Mouse (Mus musculus) CH12.LX (cell line): ENCODE results near the gene Nrf1. TPM values are rescaled to one million over a fixed set of nuclear protein-coding genes. Genes with fewer than 3 reads are reported as not detected.

ENCODE experiments used
- DNase-seq: peaks from one replicate; pipeline ENCODE4 v3.0.0-alpha.2; 2013; ENCODE audit errors: extremely low read depth
- H3K27ac ChIP-seq: 2 replicates; pipeline ENCODE4 v1.5.1; 2012; ENCODE audit warnings: low read depth, mild to moderate bottlenecking, control low read depth, moderate library complexity; ENCODE audit not compliant: insufficient read depth
- H3K27me3 ChIP-seq: replicated peaks from 2 replicates; pipeline ENCODE3; 2012; ENCODE audit warnings: inconsistent platforms
- H3K36me3 ChIP-seq, 2 experiments: replicated peaks in 1 of 2; 2 replicates each; pipeline versions ENCODE3 to v1.6.1; 2012; ENCODE audit warnings: inconsistent platforms in 1 of 2, low read length in 1 of 2, mild to moderate bottlenecking in 1 of 2, mixed read lengths in 1 of 2, moderate library complexity in 1 of 2; ENCODE audit not compliant: control insufficient read depth in 1 of 2, insufficient read depth in 1 of 2
- H3K4me1 ChIP-seq, 2 experiments: 2 replicates each; pipeline ENCODE4 v1.6.1; 2012; ENCODE audit warnings: inconsistent platforms in 1 of 2, moderate library complexity in 1 of 2; ENCODE audit not compliant: insufficient read depth in 2 of 2, control insufficient read depth in 1 of 2
- H3K4me2 ChIP-seq: 2 replicates; pipeline ENCODE4 v1.6.1; 2012; ENCODE audit warnings: low read depth, mild to moderate bottlenecking, control low read depth; ENCODE audit not compliant: poor library complexity, insufficient read depth, severe bottlenecking
- H3K4me3 ChIP-seq, 3 experiments: fragments of 150-350 bp in 1 of 3; sonication (generic) in 1 of 3; replicated peaks in 1 of 3; 2 replicates each; pipeline versions ENCODE3 to v1.5.1; 2011 to 2012; ENCODE audit warnings: low read depth in 2 of 3, low read length in 2 of 3, mild to moderate bottlenecking in 2 of 3, moderate library complexity in 2 of 3, control low read depth in 1 of 3, improper control_type of control experiment in 1 of 3, inconsistent platforms in 1 of 3, mixed read lengths in 1 of 3; ENCODE audit not compliant: poor library complexity in 1 of 3
- H3K79me2 ChIP-seq: replicated peaks from 2 replicates; pipeline ENCODE4 v1.6.1; 2012; ENCODE audit warnings: mild to moderate bottlenecking, moderate library complexity; ENCODE audit not compliant: control insufficient read depth, poor library complexity, insufficient read depth, severe bottlenecking; ENCODE audit errors: extremely low read depth
- H3K9ac ChIP-seq: 2 replicates; pipeline ENCODE4 v1.6.1; 2012; ENCODE audit warnings: low read depth, mild to moderate bottlenecking, control low read depth, moderate library complexity; ENCODE audit not compliant: insufficient read depth
- H3K9me3 ChIP-seq: replicated peaks from 2 replicates; pipeline ENCODE3; 2012; ENCODE audit warnings: low read length, inconsistent platforms, mixed read lengths
- BHLHE40 ChIP-seq: IDR thresholded peaks from 2 replicates; pipeline ENCODE4 v1.6.1; 2011; ENCODE audit warnings: mild to moderate bottlenecking, low read depth, low read length, improper control_type of control experiment
- CHD1 ChIP-seq: IDR thresholded peaks from 2 replicates; pipeline ENCODE4 v1.6.1; 2012; ENCODE audit warnings: low read depth, low read length, improper control_type of control experiment, inconsistent platforms
- CTCF ChIP-seq, 2 experiments: IDR thresholded peaks in 1 of 2; conservative IDR thresholded peaks in 1 of 2; 2 replicates each; pipeline ENCODE4 v1.5.1; 2011 to 2012; ENCODE audit warnings: low read depth in 2 of 2, low read length in 2 of 2, improper control_type of control experiment in 1 of 2, inconsistent platforms in 1 of 2, mild to moderate bottlenecking in 1 of 2, moderate library complexity in 1 of 2
- E2F4 ChIP-seq: IDR thresholded peaks from 2 replicates; pipeline ENCODE4 v1.6.1; 2011; ENCODE audit warnings: low read depth, low read length, improper control_type of control experiment; ENCODE audit not compliant: insufficient replicate concordance
- ELF1 ChIP-seq: IDR thresholded peaks from 2 replicates; pipeline ENCODE4 v1.6.1; 2014; ENCODE audit warnings: low read depth, mild to moderate bottlenecking, inconsistent platforms, low read length, improper control_type of control experiment
- EP300 ChIP-seq: IDR thresholded peaks from 2 replicates; pipeline ENCODE4 v1.6.1; 2011; ENCODE audit warnings: low read length, improper control_type of control experiment
- ETS1 ChIP-seq: conservative IDR thresholded peaks from 2 replicates; pipeline ENCODE4 v1.6.1; 2012; ENCODE audit warnings: low read depth, mild to moderate bottlenecking, inconsistent platforms, low read length, improper control_type of control experiment, moderate library complexity
- GABPA ChIP-seq: IDR thresholded peaks from 2 replicates; pipeline ENCODE4 v1.6.1; 2012; ENCODE audit warnings: low read depth, low read length, improper control_type of control experiment, inconsistent platforms; ENCODE audit not compliant: insufficient replicate concordance
- HCFC1 ChIP-seq: IDR thresholded peaks from 2 replicates; pipeline ENCODE4 v1.6.1; 2012; ENCODE audit warnings: low read depth, mild to moderate bottlenecking, inconsistent platforms, low read length, improper control_type of control experiment
- IRF4 ChIP-seq: IDR thresholded peaks from 2 replicates; pipeline ENCODE4 v1.6.1; 2014; ENCODE audit warnings: low read depth, mild to moderate bottlenecking, inconsistent platforms, low read length, improper control_type of control experiment
- KAT2A ChIP-seq: IDR thresholded peaks from 2 replicates; pipeline ENCODE4 v1.6.1; 2012; ENCODE audit warnings: low read length, improper control_type of control experiment, inconsistent platforms; ENCODE audit not compliant: insufficient replicate concordance
- MAFK ChIP-seq: IDR thresholded peaks from 2 replicates; pipeline ENCODE4 v1.6.1; 2011; ENCODE audit warnings: low read length, improper control_type of control experiment; ENCODE audit not compliant: insufficient replicate concordance
- MAZ ChIP-seq: IDR thresholded peaks from 2 replicates; pipeline ENCODE4 v1.6.1; 2012; ENCODE audit warnings: low read depth, mild to moderate bottlenecking, inconsistent platforms, low read length, improper control_type of control experiment, moderate library complexity
- MEF2A ChIP-seq: IDR thresholded peaks from 2 replicates; pipeline ENCODE4 v1.6.1; 2014; ENCODE audit warnings: low read depth, mild to moderate bottlenecking, inconsistent platforms, low read length, improper control_type of control experiment, borderline replicate concordance
- MXI1 ChIP-seq: IDR thresholded peaks from 2 replicates; pipeline ENCODE4 v1.6.1; 2011; ENCODE audit warnings: mild to moderate bottlenecking, low read depth, low read length, improper control_type of control experiment
- MYC ChIP-seq: IDR thresholded peaks from 2 replicates; pipeline ENCODE4 v1.6.1; 2011; ENCODE audit warnings: low read depth, mild to moderate bottlenecking, improper control_type of control experiment, low read length
- NELFE ChIP-seq: IDR thresholded peaks from 2 replicates; pipeline ENCODE4 v1.6.1; 2011; ENCODE audit warnings: low read depth, low read length, improper control_type of control experiment
- NRF1 ChIP-seq: IDR thresholded peaks from 2 replicates; pipeline ENCODE4 v1.6.1; 2014; ENCODE audit warnings: low read depth, mild to moderate bottlenecking, inconsistent platforms, low read length, improper control_type of control experiment, moderate library complexity
- POLR2A ChIP-seq: IDR thresholded peaks from 2 replicates; pipeline ENCODE4 v1.6.1; 2011; ENCODE audit warnings: low read depth, mild to moderate bottlenecking, improper control_type of control experiment, low read length
- POLR2AphosphoS2 ChIP-seq: IDR thresholded peaks from 2 replicates; pipeline ENCODE4 v1.6.1; 2011; ENCODE audit warnings: low read depth, low read length, improper control_type of control experiment
- RAD21 ChIP-seq: IDR thresholded peaks from 2 replicates; pipeline ENCODE4 v1.6.1; 2011; ENCODE audit warnings: low read depth, mild to moderate bottlenecking, low read length, improper control_type of control experiment, moderate library complexity
- RCOR1 ChIP-seq: conservative IDR thresholded peaks from 2 replicates; pipeline ENCODE4 v1.6.1; 2012; ENCODE audit warnings: low read depth, mild to moderate bottlenecking, inconsistent platforms, low read length, improper control_type of control experiment
- SIN3A ChIP-seq: IDR thresholded peaks from 2 replicates; pipeline ENCODE4 v1.6.1; 2012; ENCODE audit warnings: low read length, improper control_type of control experiment, inconsistent platforms
- SMC3 ChIP-seq: IDR thresholded peaks from 2 replicates; pipeline ENCODE4 v1.6.1; 2011; ENCODE audit warnings: low read depth, low read length, improper control_type of control experiment
- TBP ChIP-seq: conservative IDR thresholded peaks from 2 replicates; pipeline ENCODE4 v1.6.1; 2011; ENCODE audit warnings: low read depth, low read length, improper control_type of control experiment
- TCF12 ChIP-seq: IDR thresholded peaks from 2 replicates; pipeline ENCODE4 v1.6.1; 2014; ENCODE audit warnings: low read depth, mild to moderate bottlenecking, inconsistent platforms, low read length, improper control_type of control experiment
- UBTF ChIP-seq: IDR thresholded peaks from 2 replicates; pipeline ENCODE4 v1.6.1; 2012; ENCODE audit warnings: low read depth, mild to moderate bottlenecking, inconsistent platforms, low read length, improper control_type of control experiment, moderate library complexity
- USF2 ChIP-seq: conservative IDR thresholded peaks from 2 replicates; pipeline ENCODE4 v1.6.1; 2011; ENCODE audit warnings: low read depth, low read length, improper control_type of control experiment
- ZC3H11A ChIP-seq: IDR thresholded peaks from 2 replicates; pipeline ENCODE4 v1.6.1; 2012; ENCODE audit warnings: low read depth, mild to moderate bottlenecking, inconsistent platforms, low read length, improper control_type of control experiment
- ZKSCAN1 ChIP-seq: IDR thresholded peaks from 2 replicates; pipeline ENCODE4 v1.6.1; 2012; ENCODE audit warnings: low read depth, inconsistent platforms, low read length, improper control_type of control experiment, borderline replicate concordance
- ZMIZ1 ChIP-seq: IDR thresholded peaks from 2 replicates; pipeline ENCODE4 v1.6.1; 2012; ENCODE audit warnings: low read depth, mild to moderate bottlenecking, inconsistent platforms, low read length, improper control_type of control experiment
- ZNF384 ChIP-seq: IDR thresholded peaks from 2 replicates; pipeline ENCODE4 v1.6.1; 2012; ENCODE audit warnings: low read depth, low read length, improper control_type of control experiment, inconsistent platforms
- dilution Hi-C: fragments of 300-500 bp; cut with MboI; formaldehyde crosslinking; loops from 2 replicates; pipeline ENCODE4 v1.14.3; 2020; ENCODE audit warnings: low sequenced_read_pairs; ENCODE audit not compliant: extremely low pct_unique_long_range_greater_than_20kb, extremely low pct_ligation_motif_present
- in situ Hi-C: fragments of 300-500 bp; cut with MboI; formaldehyde crosslinking; loops from 3 replicates; pipeline ENCODE4 v1.14.3; 2019; ENCODE audit warnings: low sequenced_read_pairs, low pct_ligation_motif_present, low pct_unique_long_range_greater_than_20kb, mixed read lengths
- polyA plus RNA-seq: library from polyadenylated mRNA; unstranded; fragments of >175 nt; gene quantifications from 2 replicates; pipeline ENCODE4 v1.2.1, GENCODE M21; 2012; ENCODE audit warnings: low read depth; ENCODE audit not compliant: insufficient read length
- total RNA-seq, 2 experiments: library from RNA; depleted of rRNA; stranded (reverse); fragments of 300-350 nt in 1 of 2; fragments of >200 nt in 1 of 2; gene quantifications; 2 replicates each; pipeline ENCODE4 v1.2.3; 2012 to 2014

The Nrf1 gene
- total and polyA plus RNA-seq, 3 experiments = 43.6 to 74.6 (median 51.3) TPM

GRCm38 (mm10) chr6:30137227-30137626, 89.4 kb downstream of the Nrf1 start:
- no peaks in the 10 kb centered on the region for H3K27me3 ChIP-seq
- no peaks in the 10 kb centered on the region for H3K79me2 ChIP-seq
- no peak overlapping the region for H3K9ac ChIP-seq
- peaks cover 15 to 48% of the 10 kb centered on the region in 2 experiments for H3K36me3 ChIP-seq
- no peaks in the 10 kb centered on the region for H3K9me3 ChIP-seq
- DNase-seq = peak; percentile 46
- dilution Hi-C loops = no loop called here
- no peak overlapping the region for H3K27ac ChIP-seq
- no peak overlapping the region for H3K4me2 ChIP-seq
- H3K4me3 ChIP-seq = no peak overlapping the region
- TF ChIP-seq TCF12 = peak; percentile 39; the same call in 1 of the 2 replicates
- TF ChIP-seq MAFK = peak; percentile 99
- TF ChIP-seq ZNF384 = peak; percentile 81
- no peak for TF ChIP-seq CHD1
- in situ Hi-C loops = no loop called here
- H3K4me1 ChIP-seq = peaks cover 19 to 64% of the 10 kb centered on the region in 2 experiments

DNA sequence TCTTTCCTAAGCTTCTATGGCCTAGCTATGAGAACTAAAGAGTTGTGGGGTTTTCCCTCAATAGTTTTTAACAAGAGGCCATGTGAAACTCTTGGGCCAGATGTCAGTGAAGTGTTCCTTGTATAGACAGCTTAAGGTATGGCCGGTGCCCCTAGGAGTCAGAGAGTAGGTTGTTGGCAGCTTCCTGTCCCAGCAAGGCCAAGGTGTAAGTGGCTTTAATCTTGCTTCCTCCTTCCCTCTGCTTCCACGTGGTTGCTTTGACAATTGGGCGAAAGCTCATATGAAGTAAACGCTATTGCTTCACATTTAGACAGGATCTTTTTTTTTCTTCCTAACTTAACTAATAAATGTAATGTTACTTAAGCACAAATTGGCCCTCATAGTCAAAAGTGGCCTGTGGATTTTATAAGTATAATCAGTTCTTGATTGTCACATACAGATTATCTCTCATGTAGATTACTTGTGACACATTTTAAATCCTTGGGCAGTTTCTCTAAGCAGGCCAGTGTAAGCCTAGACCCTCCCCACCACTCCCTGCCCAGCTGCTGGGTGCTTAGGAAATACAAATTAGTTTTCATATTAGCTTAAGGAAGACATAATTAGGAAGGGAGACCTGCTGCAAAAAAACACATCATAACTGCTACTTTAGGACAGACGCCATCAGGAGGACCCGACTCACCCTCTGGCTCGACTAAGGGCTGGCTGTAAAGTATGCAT, 91.7 kb downstream of the Nrf1 start:
- no peaks in the 10 kb centered on the region for H3K27me3 ChIP-seq
- peak; percentile 43 for DNase-seq
- H3K79me2 ChIP-seq = no peaks in the 10 kb centered on the region
- no peak overlapping the region for H3K4me3 ChIP-seq
- dilution Hi-C loops (no loop called here), in situ Hi-C loops (no loop called here)
- peak overlapping the region; percentile 60 for H3K27ac ChIP-seq
- peaks cover 19 to 61% of the 10 kb centered on the region in 2 experiments for H3K4me1 ChIP-seq
- no peaks in the 10 kb centered on the region for H3K9me3 ChIP-seq
- H3K9ac ChIP-seq = 0 out of 2 replicates have a peak overlapping the region, but pooled peaks have one; percentile 1
- H3K36me3 ChIP-seq = peaks cover 18 to 56% of the 10 kb centered on the region in 2 experiments
- H3K4me2 ChIP-seq = peak overlapping the region; percentile 12; the same call in 1 of the 2 replicates
- TF ChIP-seq IRF4 (no peak), ELF1 (peak; percentile 33; the same call in 1 of the 2 replicates), BHLHE40 (no peak), EP300 (peak; percentile 63), SMC3 (no peak), ZC3H11A (no peak), GABPA (no peak), MXI1 (peak; percentile 92), MAFK (no peak), TBP (no peak), ZKSCAN1 (no peak), ETS1 (no peak), CTCF (conservative IDR thresholded peaks at IDR 0.05 in 1 of 2, IDR thresholded peaks at IDR 0.05 in 1 of 2; ENCODE audit: low read depth in 2 of 2, low read length in 2 of 2) (no peak), USF2 (no peak), NELFE (no peak), MYC (peak; percentile 86), NRF1 (no peak), KAT2A (no peak), MAZ (no peak), SIN3A (peak; percentile 59; the same call in 1 of the 2 replicates), ZMIZ1 (no peak), POLR2A (no peak), MEF2A (no peak; the same call in 1 of the 2 replicates), E2F4 (no peak), POLR2AphosphoS2 (no peak), RAD21 (no peak), RCOR1 (no peak), HCFC1 (no peak), UBTF (no peak)
